In genomic region chr12:101742375-101742774, GRCm38 (mm10) we compare ENCODE assay signal across 19 mouse cellular contexts. TPM values are rescaled to one million over a fixed set of nuclear protein-coding genes. Genes with fewer than 3 reads are reported as not detected.
DNase-seq lines count a peak whose midpoint lies in the region; ATAC-seq lines count a peak whose summit lies in the region.
"Had no signal": no experiment of that assay in that cellular context is flagged by ENCODE, and none has a peak within 500 bp of the region (broad histone marks: within the 10 kb centered on the region; RNA-seq: fewer than 3 reads in every experiment).

No protein-coding gene starts in this region.

- H3K9me3 ChIP-seq in limb, embryonic 11.5 days (ENCODE audit: control insufficient read depth, low read length): no peaks in the 10 kb centered on the region
- no peaks in the 10 kb centered on the region for H3K9me3 ChIP-seq in limb, embryonic 10.5 days (replicated peaks)
- no peaks in the 10 kb centered on the region for H3K9me3 ChIP-seq in embryonic facial prominence, embryonic 12.5 days
- no peaks in the 10 kb centered on the region for H3K9me3 ChIP-seq in limb, embryonic 13.5 days
- H3K9me3 ChIP-seq: forebrain, embryonic 13.5 days; forebrain, embryonic 15.5 days had no signal

- peak; percentile 67; the same call in 1 of the 2 replicates for ATAC-seq in limb, embryonic 11.5 days (ENCODE audit: insufficient number of reproducible peaks, low FRiP score, low TSS enrichment, low read depth)
- peak; percentile 22; the same call in 1 of the 2 replicates for ATAC-seq in embryonic facial prominence, embryonic 12.5 days (ENCODE audit: insufficient number of reproducible peaks, insufficient read depth, low FRiP score, low TSS enrichment)
- ATAC-seq in limb, embryonic 13.5 days (ENCODE audit: low FRiP score, low read depth): peak; percentile 67
- ATAC-seq: forebrain, embryonic 13.5 days; forebrain, embryonic 15.5 days; forebrain, postnatal 0 days had no signal

- no peaks in the 10 kb centered on the region for H3K36me3 ChIP-seq in limb, embryonic 11.5 days (ENCODE audit: control insufficient read depth, insufficient read depth, low read length)
- H3K36me3 ChIP-seq in limb, embryonic 10.5 days: no peaks in the 10 kb centered on the region
- no peaks in the 10 kb centered on the region for H3K36me3 ChIP-seq in embryonic facial prominence, embryonic 12.5 days
- no peaks in the 10 kb centered on the region for H3K36me3 ChIP-seq in limb, embryonic 13.5 days
- H3K36me3 ChIP-seq: forebrain, embryonic 15.5 days had no signal

- DNase-seq in limb, embryonic 11.5 days (ENCODE audit: low spot score): no peak
- DNase-seq in limb, embryonic 10.5 days (ENCODE audit: low spot score): no peak
- no peak for DNase-seq in neural tube, embryonic 10.5 days (ENCODE audit: extremely low spot score, low spot score)
- DNase-seq: adrenal gland, adult 2 months; adrenal gland, postnatal 10 days; adrenal gland, postnatal 25 days; cerebellum, adult 11 months; cerebellum, adult 18-20 months; cerebellum, adult 8-10 months; cerebellum, adult 9-11 months; cerebellum, postnatal 14 days; cerebellum, postnatal 36 days; embryo, embryonic 11 days; forebrain, postnatal 0 days had no signal

- no peak overlapping the region for H3K9ac ChIP-seq in limb, embryonic 11.5 days (ENCODE audit: low read length)
- no peak overlapping the region for H3K9ac ChIP-seq in embryonic facial prominence, embryonic 12.5 days
- H3K9ac ChIP-seq in limb, embryonic 13.5 days: no peak overlapping the region
- H3K9ac ChIP-seq: forebrain, embryonic 13.5 days; forebrain, embryonic 15.5 days; forebrain, postnatal 0 days had no signal

- no peaks in the 10 kb centered on the region for H3K27me3 ChIP-seq in limb, embryonic 11.5 days (ENCODE audit: control insufficient read depth, insufficient read depth, low read length)
- H3K27me3 ChIP-seq in limb, embryonic 10.5 days (ENCODE audit: low read depth, poor library complexity, severe bottlenecking): no peaks in the 10 kb centered on the region
- H3K27me3 ChIP-seq in embryonic facial prominence, embryonic 12.5 days: no peaks in the 10 kb centered on the region
- H3K27me3 ChIP-seq in limb, embryonic 13.5 days: no peaks in the 10 kb centered on the region
- H3K27me3 ChIP-seq: forebrain, embryonic 13.5 days; forebrain, embryonic 15.5 days had no signal

- 47% methylated on average over 2 of the region's 2 CpGs for WGBS in limb, embryonic 11.5 days
- 58% methylated on average over 2 of the region's 2 CpGs for WGBS in limb, embryonic 10.5 days
- WGBS in embryonic facial prominence, embryonic 12.5 days: 39% methylated on average over 2 of the region's 2 CpGs
- WGBS in limb, embryonic 13.5 days: 20% methylated on average over 2 of the region's 2 CpGs

- no peak overlapping the region for H3K4me3 ChIP-seq in limb, embryonic 11.5 days (ENCODE audit: low read depth, low read length)
- no peak overlapping the region for H3K4me3 ChIP-seq in limb, embryonic 10.5 days
- no peak overlapping the region for H3K4me3 ChIP-seq in embryonic facial prominence, embryonic 12.5 days
- H3K4me3 ChIP-seq in limb, embryonic 13.5 days: no peak overlapping the region
- H3K4me3 ChIP-seq: forebrain, embryonic 13.5 days; forebrain, embryonic 15.5 days had no signal

- no peak overlapping the region for H3K27ac ChIP-seq in limb, embryonic 11.5 days (replicated peaks; ENCODE audit: low read depth, low read length)
- H3K27ac ChIP-seq in limb, embryonic 10.5 days: no peak overlapping the region
- H3K27ac ChIP-seq in embryonic facial prominence, embryonic 12.5 days: no peak overlapping the region
- no peak overlapping the region for H3K27ac ChIP-seq in limb, embryonic 13.5 days
- H3K27ac ChIP-seq: forebrain, embryonic 13.5 days; forebrain, embryonic 15.5 days had no signal

- H3K4me2 ChIP-seq in limb, embryonic 11.5 days (ENCODE audit: low read depth, severe bottlenecking): no peak overlapping the region
- no peak overlapping the region for H3K4me2 ChIP-seq in embryonic facial prominence, embryonic 12.5 days (replicated peaks)
- no peak overlapping the region for H3K4me2 ChIP-seq in limb, embryonic 13.5 days (replicated peaks)
- H3K4me2 ChIP-seq: forebrain, embryonic 13.5 days; forebrain, embryonic 15.5 days had no signal

- H3K4me1 ChIP-seq in limb, embryonic 11.5 days (ENCODE audit: control insufficient read depth, insufficient read depth, low read length): no peaks in the 10 kb centered on the region
- H3K4me1 ChIP-seq in limb, embryonic 10.5 days: no peaks in the 10 kb centered on the region
- no peaks in the 10 kb centered on the region for H3K4me1 ChIP-seq in embryonic facial prominence, embryonic 12.5 days
- no peaks in the 10 kb centered on the region for H3K4me1 ChIP-seq in limb, embryonic 13.5 days
- H3K4me1 ChIP-seq: forebrain, embryonic 13.5 days; forebrain, embryonic 15.5 days had no signal

RNA-seq across cellular contexts. Expression of gene Tc2n, which starts 24.1 kb away (rescaled TPM):
- 0.13 and 0.28 TPM in 2 replicates for polyA plus RNA-seq in limb, embryonic 11.5 days (2014; fragmentation: Nextera tagmentation; extraction: Ambion mirVana)
- polyA plus RNA-seq in limb, embryonic 10.5 days (2016; fragmentation: Nextera tagmentation; extraction: Ambion mirVana): 0.24 and 0.43 TPM in 2 replicates
- polyA plus RNA-seq in embryonic facial prominence, embryonic 12.5 days (2016; fragmentation: Nextera tagmentation; extraction: Ambion mirVana): 0.39 and 0.40 TPM in 2 replicates
- polyA plus RNA-seq in limb, embryonic 13.5 days (2015; fragmentation: Nextera tagmentation; extraction: Ambion mirVana): 0.42 and 0.73 TPM in 2 replicates
- polyA plus RNA-seq: C2C12 had no signal
